Mouse (Mus musculus) gastrocnemius, adult 8-10 months (tissue): Measurements from ENCODE around the gene Ankrd55. TPM values are rescaled to one million over a fixed set of nuclear protein-coding genes. Genes with fewer than 3 reads are reported as not detected.

ENCODE experiments used
- DNase-seq, 2 experiments: peaks; one replicate each; pipeline ENCODE4 v3.0.0; 2022; ENCODE audit warnings: low spot score in 2 of 2
- total RNA-seq, 4 experiments: library from RNA; stranded (reverse); gene quantifications; 2 replicates each; pipeline ENCODE4 v1.2.4; 2022

Gene Ankrd55
- total RNA-seq: under 1 TPM in 1 of 4 experiments, not detected in 3; 0.11 TPM

DNA sequence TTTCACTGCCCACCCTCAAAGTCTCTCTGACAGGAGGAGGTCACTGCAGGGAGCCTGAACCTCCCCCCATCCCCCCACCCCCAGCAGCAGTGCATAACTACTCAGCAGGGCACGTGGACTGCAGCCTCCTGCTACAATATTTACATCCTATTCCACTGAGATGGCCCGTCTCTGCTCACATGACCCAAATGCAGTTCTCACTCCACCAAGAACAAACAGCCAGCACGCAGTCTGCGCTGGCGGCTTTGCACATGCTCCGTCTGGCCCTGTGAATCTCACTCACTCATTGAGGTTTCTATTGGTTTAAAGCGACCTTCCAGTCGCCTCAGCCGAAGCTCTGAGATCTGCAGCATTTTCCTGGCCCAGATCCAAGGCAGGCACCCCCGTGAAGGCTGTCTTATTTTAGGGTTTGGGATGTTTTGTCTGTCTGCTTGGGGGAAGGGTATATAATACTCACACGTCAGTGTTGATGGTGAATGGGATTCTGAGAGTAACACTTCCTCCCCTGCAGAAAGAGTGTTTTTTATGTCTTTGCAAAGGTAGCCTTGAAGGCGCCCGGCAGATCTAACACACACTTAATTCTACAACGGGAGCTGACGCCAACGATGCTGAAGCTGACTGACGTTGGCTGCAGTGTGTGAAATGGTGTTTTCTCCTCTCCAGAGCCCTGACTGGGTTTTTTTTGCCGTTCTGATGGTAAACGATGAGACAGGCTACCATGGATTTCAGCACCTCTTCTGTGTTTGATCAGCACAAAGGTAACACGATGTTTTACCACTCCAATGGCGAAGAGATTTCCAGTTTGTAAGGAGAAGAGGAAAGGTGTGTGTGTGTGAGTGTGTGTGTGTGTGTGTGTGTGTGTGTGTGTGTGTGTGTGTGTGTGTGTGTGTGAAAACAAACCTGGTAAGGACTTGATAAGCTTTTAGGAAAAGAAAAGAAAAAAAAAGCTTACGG, at the start of gene Ankrd55:
Gene Ankrd55 (plus strand): TSS at position 227 of the 954 bp plus-strand sequence.
- no peak for DNase-seq

DNA sequence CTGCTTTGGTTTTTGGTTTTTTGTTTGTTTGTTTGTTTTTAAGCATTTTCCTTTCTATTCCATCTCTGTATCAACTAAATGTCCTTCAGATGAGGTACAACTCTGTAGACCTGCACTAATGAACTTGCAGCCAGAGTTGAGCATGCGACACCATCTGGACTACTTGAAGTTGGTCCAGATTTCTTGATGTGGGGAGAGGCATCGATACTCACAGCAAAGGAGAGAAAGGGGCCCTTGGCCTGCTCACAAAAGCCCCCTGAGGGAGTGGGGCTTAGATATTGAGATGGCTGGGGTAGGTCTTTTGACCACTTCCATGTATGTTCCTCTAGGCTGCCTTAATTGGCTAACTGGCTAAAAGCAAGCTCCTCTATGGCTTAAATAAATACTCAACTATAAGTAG, 49.0 kb upstream of the Ankrd55 start:
- DNase-seq: no peak

DNA sequence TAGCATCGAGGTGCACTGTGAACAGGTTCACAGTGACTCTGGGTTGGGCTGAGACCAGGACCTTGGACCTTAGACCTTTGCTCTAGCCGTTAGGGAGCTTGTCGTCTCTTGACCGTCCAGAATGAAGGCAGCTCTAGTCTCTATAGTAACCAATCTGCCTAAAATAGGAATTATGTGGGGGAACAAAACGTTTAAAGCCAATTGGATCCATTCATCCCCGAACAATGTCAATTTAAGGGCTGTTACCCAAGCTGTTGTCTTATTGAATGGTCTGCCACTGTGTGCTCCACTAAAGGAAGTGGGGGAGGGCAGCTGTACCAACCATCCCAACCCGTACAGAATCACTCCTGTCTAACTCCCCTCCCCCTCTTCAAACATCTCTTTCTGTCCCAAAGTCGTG, 46.8 kb upstream of the Ankrd55 start:
- no peak for DNase-seq

GRCm38 (mm10) chr13:112245131-112245530, 43.1 kb upstream of the Ankrd55 start:
- DNase-seq: no peak

DNA sequence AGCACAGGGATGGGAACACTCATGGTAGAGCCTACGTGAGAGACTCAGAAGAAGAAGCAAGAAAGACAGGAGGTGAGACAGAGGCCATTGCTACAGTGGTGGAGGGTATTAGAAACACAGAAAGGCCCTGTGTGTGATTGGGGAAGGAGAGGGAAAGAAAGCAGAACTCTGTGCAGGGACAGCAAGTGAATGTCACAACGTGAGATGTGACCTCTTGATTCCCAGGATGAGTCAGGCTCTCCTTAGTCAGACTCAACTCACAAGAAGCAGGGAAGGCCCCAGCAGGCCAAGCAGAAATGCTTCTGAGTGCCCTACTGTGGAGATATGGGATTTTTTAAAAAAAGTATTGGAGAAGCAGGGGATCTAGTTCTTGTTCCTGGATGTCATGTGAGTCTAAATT, 36.8 kb upstream of the Ankrd55 start:
- DNase-seq: no peak

- DNase-seq: no peak
Measured at GRCm38 (mm10) chr13:112252012-112252411, 36.2 kb upstream of the Ankrd55 start.

DNA sequence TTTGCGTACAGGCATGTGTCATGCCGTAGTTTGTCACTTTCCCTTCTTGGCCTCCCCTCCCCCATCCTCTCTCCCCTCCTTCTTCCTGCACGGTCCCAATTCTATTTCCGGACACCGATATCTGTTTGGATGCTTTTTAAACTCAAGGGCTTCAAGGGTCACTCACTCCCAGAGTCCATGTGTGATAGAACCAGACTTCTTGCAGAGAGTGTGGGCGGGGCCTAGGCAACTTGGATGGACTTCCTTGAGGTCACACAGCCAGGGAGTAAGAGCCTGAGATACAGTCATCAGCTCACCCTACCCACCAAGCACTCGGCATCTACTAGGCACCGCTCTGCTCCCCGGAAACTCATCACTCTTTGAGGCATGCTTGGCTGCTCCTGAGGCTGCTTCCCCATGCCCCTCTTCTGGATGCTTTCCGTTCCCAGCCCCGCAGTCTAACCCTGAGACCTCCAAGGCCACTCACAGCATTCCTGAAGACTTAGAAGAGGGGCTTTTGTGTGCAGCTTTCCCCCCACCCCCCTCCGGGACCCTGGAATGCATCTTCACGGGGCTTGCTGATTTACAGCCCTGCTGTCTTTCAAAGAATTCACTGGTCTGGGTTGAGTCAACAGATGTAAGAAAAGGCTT, 35.1 kb upstream of the Ankrd55 start:
- DNase-seq: no peak

GRCm38 (mm10) chr13:112254116-112254515, 34.1 kb upstream of the Ankrd55 start:
- DNase-seq: no peak

DNA sequence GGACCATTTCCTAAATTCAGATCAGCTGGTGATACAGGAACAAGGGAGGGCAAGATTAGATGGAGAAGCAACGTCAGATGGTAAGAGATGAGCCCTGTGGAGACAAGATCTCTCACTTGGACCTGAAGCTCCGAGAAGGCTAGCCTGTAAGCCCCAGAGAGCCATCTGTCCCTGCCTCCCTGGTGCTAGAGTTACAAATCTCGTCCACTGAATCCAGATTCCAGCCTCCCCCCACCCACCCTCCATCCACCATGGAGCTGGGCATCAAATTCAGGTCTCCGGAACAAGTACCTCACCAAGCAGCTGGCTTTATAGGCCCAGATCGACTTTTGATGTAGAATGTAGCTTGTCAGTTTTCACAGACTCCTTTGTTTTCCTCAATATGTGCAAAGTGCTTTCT, 32.4 kb upstream of the Ankrd55 start:
- DNase-seq: no peak

- DNase-seq: no peak
Measured at GRCm38 (mm10) chr13:112258478-112258877, 29.8 kb upstream of the Ankrd55 start.

- DNase-seq: peak in 1 of 2 experiments; percentile 21
Measured at GRCm38 (mm10) chr13:112259398-112259797, 28.9 kb upstream of the Ankrd55 start.

- no peak for DNase-seq
Measured at GRCm38 (mm10) chr13:112264666-112265065, 23.6 kb upstream of the Ankrd55 start.

GRCm38 (mm10) chr13:112271901-112272537, 16.2 kb upstream of the Ankrd55 start:
- DNase-seq: no peak

DNA sequence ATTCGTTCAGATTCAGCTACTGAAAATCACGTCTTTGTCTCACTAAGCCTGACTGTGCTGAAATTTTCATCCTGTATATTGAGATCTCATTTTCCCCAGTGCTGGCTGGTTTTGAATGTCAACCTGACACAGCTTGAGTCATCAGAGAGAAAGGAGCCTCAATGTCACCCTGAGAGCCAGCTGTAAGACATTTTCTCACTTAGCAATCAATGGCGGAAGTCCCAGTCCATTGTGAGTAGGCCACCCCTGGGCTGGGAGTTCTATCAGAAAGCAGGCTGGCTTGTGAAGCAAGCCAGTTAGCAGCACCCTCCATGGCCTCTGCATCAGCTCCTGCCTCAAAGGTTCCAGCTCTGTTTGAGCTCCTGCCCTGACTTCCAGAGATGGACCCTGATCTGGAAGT, 13.6 kb upstream of the Ankrd55 start:
- DNase-seq: no peak

- no peak for DNase-seq
Measured at GRCm38 (mm10) chr13:112275951-112276350, 12.3 kb upstream of the Ankrd55 start.

- no peak for DNase-seq
Measured at GRCm38 (mm10) chr13:112277544-112277943, 10.7 kb upstream of the Ankrd55 start.

GRCm38 (mm10) chr13:112278251-112278650, 10.0 kb upstream of the Ankrd55 start:
- DNase-seq: no peak

GRCm38 (mm10) chr13:112287135-112287534, 1.1 kb upstream of the Ankrd55 start:
- no peak for DNase-seq

DNA sequence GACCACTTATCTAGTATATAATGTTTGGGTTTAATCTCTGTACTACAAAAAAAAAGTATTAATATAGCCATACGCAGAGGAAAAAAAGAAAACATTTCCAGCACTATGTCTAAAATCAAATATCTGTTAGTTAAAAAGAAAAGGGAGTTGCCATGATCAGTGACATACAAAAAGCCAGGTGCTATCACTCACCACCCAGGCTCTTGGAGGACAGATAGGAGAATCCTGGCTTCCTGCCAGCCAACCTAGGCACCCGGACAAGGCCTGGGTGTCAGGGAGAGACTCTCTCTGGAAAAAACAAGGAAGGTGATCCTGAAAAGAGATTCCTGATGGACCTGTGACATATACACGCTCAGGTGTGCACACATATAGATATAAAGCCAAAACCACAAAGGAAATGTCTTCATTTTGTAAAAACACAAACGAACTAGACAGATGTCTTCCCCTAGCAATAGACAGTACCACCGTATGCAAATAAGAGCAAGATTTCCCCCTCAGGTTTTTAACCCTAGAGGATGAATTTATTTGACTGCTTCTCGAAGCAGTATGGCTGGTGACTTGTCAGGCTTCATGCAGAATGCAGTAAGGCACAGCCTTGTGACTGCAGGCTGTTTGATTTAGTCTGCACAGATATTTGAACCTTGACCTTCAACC, 553 bp upstream of the Ankrd55 start:
- no peak for DNase-seq

GRCm38 (mm10) chr13:112289338-112289737, 1.1 kb downstream of the Ankrd55 start:
- DNase-seq: no peak

DNA sequence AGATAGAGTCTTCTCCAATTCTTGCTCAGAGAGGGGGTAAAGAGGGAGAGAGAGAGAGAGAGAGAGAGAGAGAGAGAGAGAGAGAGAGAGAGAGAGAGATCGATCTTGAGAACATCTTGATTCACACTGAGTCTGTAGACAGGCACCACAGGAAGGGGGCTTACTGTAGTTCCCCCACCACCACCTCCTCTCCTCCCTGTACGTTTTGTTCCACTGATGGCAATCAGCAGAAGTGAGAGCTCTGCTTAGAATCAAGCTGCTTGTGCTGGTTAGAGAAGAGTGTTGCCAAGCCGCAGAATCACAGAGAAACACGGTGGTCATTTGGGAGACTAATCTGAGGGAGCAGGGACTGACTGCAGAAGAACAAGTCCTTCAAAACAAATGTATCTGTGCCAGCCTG, 1.7 kb downstream of the Ankrd55 start:
- DNase-seq: no peak

DNA sequence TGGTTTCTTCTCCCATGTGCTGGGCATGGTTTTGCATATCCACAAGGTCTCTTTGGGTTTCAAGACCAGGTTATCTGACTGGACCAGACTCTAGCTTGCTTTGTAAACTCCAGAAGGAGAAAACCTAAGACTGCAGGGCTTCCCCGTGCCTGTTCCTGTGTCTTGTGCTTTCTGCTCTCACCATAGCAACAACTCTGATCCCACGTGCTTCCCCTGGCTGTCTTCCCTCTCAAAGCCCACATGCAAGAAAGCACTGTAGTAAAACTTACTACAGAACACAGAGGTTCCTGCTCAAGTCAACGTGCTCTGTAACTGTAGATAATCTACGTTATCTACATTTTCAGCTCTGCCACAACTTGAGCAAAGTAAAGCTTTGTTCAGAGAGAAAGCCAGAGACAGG, 4.2 kb downstream of the Ankrd55 start:
- no peak for DNase-seq
